Mouse (Mus musculus) stomach, embryonic 16.5 days (tissue): Measurements from ENCODE around the gene Cdkl5. TPM values are rescaled to one million over a fixed set of nuclear protein-coding genes. Genes with fewer than 3 reads are reported as not detected.

Source experiments
- ATAC-seq: fragments of 200-750 bp; cut with Nextera tagmentation; 2 replicates; pipeline ENCODE4 v1.8.0; 2017; ENCODE audit warnings: moderate number of reproducible peaks, moderate TSS enrichment; ENCODE audit not compliant: insufficient read depth, low FRiP score
- H3K27ac ChIP-seq: fragments of 300-500 bp; sonication (generic); 2 replicates; pipeline ENCODE4 v1.5.1; 2014; ENCODE audit warnings: low read length
- H3K27me3 ChIP-seq: fragments of 300-500 bp; sonication (generic); 2 replicates; pipeline ENCODE4 v1.6.1; 2014; ENCODE audit warnings: low read length, control low read depth, mixed read lengths; ENCODE audit not compliant: control insufficient read depth, insufficient read depth
- H3K36me3 ChIP-seq: fragments of 300-500 bp; sonication (generic); 2 replicates; pipeline ENCODE4 v1.6.1; 2014; ENCODE audit warnings: low read length; ENCODE audit not compliant: control insufficient read depth, insufficient read depth
- H3K4me1 ChIP-seq: fragments of 300-500 bp; sonication (generic); 2 replicates; pipeline ENCODE4 v1.6.1; 2014; ENCODE audit warnings: low read length, control low read depth, mixed read lengths; ENCODE audit not compliant: control insufficient read depth, insufficient read depth
- H3K4me2 ChIP-seq: fragments of 300-500 bp; sonication (generic); 2 replicates; pipeline ENCODE4 v1.6.1; 2014; ENCODE audit warnings: low read depth, low read length, mixed read lengths
- H3K4me3 ChIP-seq: fragments of 300-500 bp; sonication (generic); replicated peaks from 2 replicates; pipeline ENCODE4 v1.5.1; 2014; ENCODE audit warnings: mild to moderate bottlenecking, low read length
- H3K9ac ChIP-seq: fragments of 300-500 bp; sonication (generic); 2 replicates; pipeline ENCODE4 v1.6.1; 2014; ENCODE audit warnings: low read length
- H3K9me3 ChIP-seq: fragments of 300-500 bp; sonication (generic); replicated peaks from 2 replicates; pipeline ENCODE4 v1.6.1; 2016; ENCODE audit warnings: low read length, control low read depth; ENCODE audit not compliant: control insufficient read depth
- WGBS: fragments of 180-500 bp; shearing (Covaris S2); extraction: QIAGEN DNeasy Blood & Tissue Kit; methylation state at CpG from one replicate; pipeline ENCODE4 v1.1.7; 2014; 5-methylcytosine and 5-hydroxymethylcytosine counted together
- polyA plus RNA-seq: library from polyadenylated mRNA; unstranded; fragments of >200 nt; fragmentation: Nextera tagmentation; extraction: Ambion mirVana; gene quantifications from 2 replicates; pipeline ENCODE4 v1.2.1, GENCODE M21; 2015

Cdkl5 gene
- polyA plus RNA-seq, 1 experiment from 2014 or later, result 2.6 TPM

GRCm38 (mm10) chrX:160892077-160892476 lies 102.4 kb downstream of the Cdkl5 start:
- Histone ChIP-seq H3K27ac (no peak overlapping the region), H3K4me3 (no peak overlapping the region), H3K9ac (no peak overlapping the region), H3K27me3 (peaks cover 3% of the 10 kb centered on the region; the same call in 1 of the 2 replicates), H3K36me3 (no peaks in the 10 kb centered on the region), H3K9me3 (no peaks in the 10 kb centered on the region), H3K4me2 (no peak overlapping the region), H3K4me1 (no peaks in the 10 kb centered on the region)
- WGBS, result 56% methylated on average over 1 of the region's 1 CpGs
- no peak for ATAC-seq

GRCm38 (mm10) chrX:160886301-160886700 lies 108.2 kb downstream of the Cdkl5 start:
- WGBS, result 74% methylated on average over 2 of the region's 2 CpGs
- Histone ChIP-seq H3K4me3 (no peak overlapping the region), H3K9me3 (no peaks in the 10 kb centered on the region), H3K36me3 (no peaks in the 10 kb centered on the region), H3K4me1 (no peaks in the 10 kb centered on the region), H3K27me3 (no peaks in the 10 kb centered on the region; the same call in 1 of the 2 replicates), H3K9ac (no peak overlapping the region), H3K27ac (no peak overlapping the region), H3K4me2 (no peak overlapping the region)
- no peak for ATAC-seq

- no peaks in the 10 kb centered on the region for H3K36me3 ChIP-seq
- WGBS, result 85% methylated on average over 4 of the region's 4 CpGs
- no peaks in the 10 kb centered on the region for H3K9me3 ChIP-seq
- H3K9ac ChIP-seq, result no peak overlapping the region
- no peak overlapping the region for H3K27ac ChIP-seq
- peaks cover 3% of the 10 kb centered on the region; the same call in 1 of the 2 replicates for H3K27me3 ChIP-seq
- no peak overlapping the region for H3K4me3 ChIP-seq
- no peak overlapping the region for H3K4me2 ChIP-seq
- H3K4me1 ChIP-seq, result no peaks in the 10 kb centered on the region
- no peak for ATAC-seq
Measured at GRCm38 (mm10) chrX:160866576-160866975, 127.9 kb downstream of the Cdkl5 start.

GRCm38 (mm10) chrX:160865022-160865421 lies 129.5 kb downstream of the Cdkl5 start:
- Histone ChIP-seq H3K27ac (no peak overlapping the region), H3K4me1 (no peaks in the 10 kb centered on the region), H3K4me2 (no peak overlapping the region), H3K27me3 (peaks cover 3% of the 10 kb centered on the region; the same call in 1 of the 2 replicates), H3K36me3 (no peaks in the 10 kb centered on the region), H3K9me3 (no peaks in the 10 kb centered on the region), H3K9ac (no peak overlapping the region), H3K4me3 (no peak overlapping the region)
- no peak for ATAC-seq
- 78% methylated on average over 4 of the region's 4 CpGs for WGBS

- peaks cover 3% of the 10 kb centered on the region; the same call in 1 of the 2 replicates for H3K27me3 ChIP-seq
- H3K9ac ChIP-seq, result no peak overlapping the region
- H3K4me3 ChIP-seq, result no peak overlapping the region
- H3K9me3 ChIP-seq, result no peaks in the 10 kb centered on the region
- H3K4me1 ChIP-seq, result no peaks in the 10 kb centered on the region
- no peak for ATAC-seq
- no peak overlapping the region for H3K27ac ChIP-seq
- 82% methylated on average over 4 of the region's 4 CpGs for WGBS
- H3K4me2 ChIP-seq, result no peak overlapping the region
- H3K36me3 ChIP-seq, result no peaks in the 10 kb centered on the region
Measured at GRCm38 (mm10) chrX:160863689-160864383, 130.7 kb downstream of the Cdkl5 start.

GRCm38 (mm10) chrX:160808226-160808625 lies 186.3 kb downstream of the Cdkl5 start:
- H3K9me3 ChIP-seq, result no peaks in the 10 kb centered on the region
- no peaks in the 10 kb centered on the region for H3K36me3 ChIP-seq
- H3K9ac ChIP-seq, result no peak overlapping the region
- peaks cover 3% of the 10 kb centered on the region; the same call in 1 of the 2 replicates for H3K27me3 ChIP-seq
- no peaks in the 10 kb centered on the region for H3K4me1 ChIP-seq
- ATAC-seq, result no peak
- no peak overlapping the region for H3K4me2 ChIP-seq
- no peak overlapping the region for H3K27ac ChIP-seq
- WGBS, result 86% methylated on average over 7 of the region's 7 CpGs
- no peak overlapping the region for H3K4me3 ChIP-seq

GRCm38 (mm10) chrX:160804409-160805150 lies 189.9 kb downstream of the Cdkl5 start:
- WGBS, result 71% methylated on average over 4 of the region's 4 CpGs
- peaks cover 3% of the 10 kb centered on the region; the same call in 1 of the 2 replicates for H3K27me3 ChIP-seq
- H3K4me2 ChIP-seq, result no peak overlapping the region
- no peak overlapping the region for H3K27ac ChIP-seq
- H3K4me3 ChIP-seq, result no peak overlapping the region
- H3K4me1 ChIP-seq, result no peaks in the 10 kb centered on the region
- no peaks in the 10 kb centered on the region for H3K9me3 ChIP-seq
- H3K36me3 ChIP-seq, result no peaks in the 10 kb centered on the region
- H3K9ac ChIP-seq, result no peak overlapping the region
- no peak for ATAC-seq

- H3K27me3 ChIP-seq, result no peaks in the 10 kb centered on the region; the same call in 1 of the 2 replicates
- WGBS, result 80% methylated on average over 4 of the region's 4 CpGs
- no peaks in the 10 kb centered on the region for H3K9me3 ChIP-seq
- no peaks in the 10 kb centered on the region for H3K4me1 ChIP-seq
- no peaks in the 10 kb centered on the region for H3K36me3 ChIP-seq
- H3K4me2 ChIP-seq, result no peak overlapping the region
- H3K9ac ChIP-seq, result no peak overlapping the region
- H3K27ac ChIP-seq, result no peak overlapping the region
- ATAC-seq, result no peak
- H3K4me3 ChIP-seq, result no peak overlapping the region
Measured at GRCm38 (mm10) chrX:160794920-160795319, 199.6 kb downstream of the Cdkl5 start.

- no peak overlapping the region for H3K9ac ChIP-seq
- no peak overlapping the region for H3K27ac ChIP-seq
- H3K27me3 ChIP-seq, result no peaks in the 10 kb centered on the region
- no peaks in the 10 kb centered on the region for H3K36me3 ChIP-seq
- no peaks in the 10 kb centered on the region for H3K9me3 ChIP-seq
- H3K4me1 ChIP-seq, result no peaks in the 10 kb centered on the region
- no peak overlapping the region for H3K4me2 ChIP-seq
- ATAC-seq, result no peak
- no peak overlapping the region for H3K4me3 ChIP-seq
- 54% methylated on average over 5 of the region's 5 CpGs for WGBS
Measured at GRCm38 (mm10) chrX:160782276-160782675, 212.2 kb downstream of the Cdkl5 start.
